Mouse (Mus musculus): ENCODE measurements around the gene H2al3.

The H2al3 gene

GRCm38 (mm10) chrX:9849403-9849802 lies at the start of gene H2al3:
H2al3 (plus strand) TSS chrX:9849703.
- DNase-seq (ENCODE audit: low spot score): no peak

- DNase-seq (ENCODE audit: low spot score): no peak
Observed at GRCm38 (mm10) chrX:9810101-9810500, 39.4 kb upstream of the H2al3 start.

GRCm38 (mm10) chrX:9812469-9812868 lies 37.0 kb upstream of the H2al3 start:
- no peak for DNase-seq (ENCODE audit: low spot score)

- no peak for DNase-seq (ENCODE audit: low spot score)
Observed at GRCm38 (mm10) chrX:9834779-9835178, 14.7 kb upstream of the H2al3 start.

- no peak for DNase-seq (ENCODE audit: low spot score)
Observed at GRCm38 (mm10) chrX:9846628-9847027, 2.9 kb upstream of the H2al3 start, which contains the start of gene Hypm. Hypm (plus strand) TSS chrX:9846928.

GRCm38 (mm10) chrX:9861859-9862258 lies 12.4 kb downstream of the H2al3 start:
- no peak for DNase-seq (ENCODE audit: low spot score)

GRCm38 (mm10) chrX:9875519-9875918 lies 26.0 kb downstream of the H2al3 start:
- no peak for DNase-seq (ENCODE audit: low spot score)

- DNase-seq (ENCODE audit: low spot score): no peak
Observed at GRCm38 (mm10) chrX:9885322-9885721, 35.8 kb downstream of the H2al3 start, which contains the start of gene Sytl5. Sytl5 (plus strand) TSS chrX:9885622.

Measured in urinary bladder, postnatal 25 days (tissue).